ENCODE assay signal across 11 mouse cellular contexts in the genomic region with DNA sequence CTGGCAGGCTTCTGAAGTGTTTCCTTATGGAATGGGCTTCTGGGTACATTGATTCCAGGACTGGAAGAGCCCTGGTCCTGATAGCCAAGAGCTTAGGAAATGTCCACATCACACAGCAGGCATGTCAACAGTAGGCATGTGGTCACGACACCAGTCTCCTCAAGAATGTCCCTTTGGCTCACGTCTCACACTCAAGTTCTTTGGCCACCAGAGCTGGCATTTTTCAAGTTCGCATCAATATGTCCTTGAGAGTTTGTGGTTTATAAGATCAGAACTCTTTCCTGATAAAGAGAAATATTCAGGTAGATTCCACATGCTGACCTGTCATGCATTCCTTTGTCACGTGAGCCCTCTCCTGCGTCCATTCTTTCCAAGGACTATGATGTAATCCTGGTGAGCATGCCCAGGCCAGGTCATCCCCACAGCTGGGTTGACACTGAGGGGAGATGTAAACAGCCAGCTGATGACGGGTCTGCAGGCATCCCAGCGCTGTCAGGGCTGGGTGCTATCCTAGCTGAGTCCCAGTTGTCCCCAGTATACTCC. TPM values are rescaled to one million over a fixed set of nuclear protein-coding genes. Genes with fewer than 3 reads are reported as not detected.
DNase-seq lines count a peak whose midpoint lies in the region; ATAC-seq lines count a peak whose summit lies in the region.
"Had no signal": no experiment of that assay in that cellular context is flagged by ENCODE, and none has a peak within 500 bp of the region (broad histone marks: within the 10 kb centered on the region; RNA-seq: fewer than 3 reads in every experiment).

No protein-coding gene starts in this region.

- no peak for DNase-seq in heart, postnatal 4 days
- DNase-seq in 3T3-L1 (ENCODE audit: low read depth, low spot score) = peak; percentile 25
- no peak for DNase-seq in spleen, postnatal 36 days (ENCODE audit: low spot score in 2 of 2)
- DNase-seq in left cerebral cortex, postnatal 4 days = no peak
- DNase-seq in cerebellum, adult 9-11 months = no peak
- DNase-seq: thymus, postnatal 4 days had no signal

- no peak overlapping the region for H3K9ac ChIP-seq in heart, embryonic 12.5 days
- no peak overlapping the region for H3K9ac ChIP-seq in forebrain, embryonic 16.5 days (replicated peaks; ENCODE audit: low read depth, low read length)
- H3K9ac ChIP-seq in lung, embryonic 15.5 days = no peak overlapping the region
- H3K9ac ChIP-seq: liver, embryonic 14.5 days had no signal

- H3K9me3 ChIP-seq in heart, embryonic 12.5 days (replicated peaks) = no peaks in the 10 kb centered on the region
- H3K9me3 ChIP-seq in forebrain, embryonic 16.5 days (ENCODE audit: control insufficient read depth, low read length) = no peaks in the 10 kb centered on the region
- no peaks in the 10 kb centered on the region for H3K9me3 ChIP-seq in lung, embryonic 15.5 days

- no peaks in the 10 kb centered on the region for H3K27me3 ChIP-seq in heart, embryonic 12.5 days (replicated peaks)
- no peaks in the 10 kb centered on the region for H3K27me3 ChIP-seq in forebrain, embryonic 16.5 days (replicated peaks; ENCODE audit: control insufficient read depth, insufficient read depth, low read length)
- no peaks in the 10 kb centered on the region for H3K27me3 ChIP-seq in lung, embryonic 15.5 days

- 68% methylated on average over 7 of the region's 7 CpGs for WGBS in heart, embryonic 12.5 days
- 83% methylated on average over 7 of the region's 7 CpGs for WGBS in forebrain, embryonic 16.5 days
- 37% methylated on average over 7 of the region's 7 CpGs for WGBS in lung, embryonic 15.5 days

- no peak overlapping the region for H3K4me2 ChIP-seq in heart, embryonic 12.5 days
- no peak overlapping the region for H3K4me2 ChIP-seq in forebrain, embryonic 16.5 days (ENCODE audit: low read length)
- H3K4me2 ChIP-seq in lung, embryonic 15.5 days = no peak overlapping the region

- intact Hi-C loops in left cerebral cortex, postnatal 4 days (cut with DNase I) = no loop called here

- no peak overlapping the region for H3K4me3 ChIP-seq in heart, embryonic 12.5 days
- H3K4me3 ChIP-seq in forebrain, embryonic 16.5 days (replicated peaks; ENCODE audit: low read length) = no peak overlapping the region
- no peak overlapping the region for H3K4me3 ChIP-seq in lung, embryonic 15.5 days

- H3K4me1 ChIP-seq in heart, embryonic 12.5 days (replicated peaks) = peaks cover 11% of the 10 kb centered on the region; the same call in 1 of the 2 replicates
- H3K4me1 ChIP-seq in forebrain, embryonic 16.5 days (replicated peaks; ENCODE audit: control insufficient read depth, insufficient read depth, low read length) = peaks cover 13% of the 10 kb centered on the region
- H3K4me1 ChIP-seq in lung, embryonic 15.5 days = peaks cover 34% of the 10 kb centered on the region

- peak; percentile 52; the same call in 1 of the 2 replicates for ATAC-seq in heart, embryonic 12.5 days (ENCODE audit: insufficient number of reproducible peaks, low FRiP score)
- ATAC-seq in forebrain, embryonic 16.5 days = no peak
- ATAC-seq in lung, embryonic 15.5 days (ENCODE audit: borderline replicate concordance, extremely low read depth, low FRiP score, low TSS enrichment) = peak; percentile 61
- ATAC-seq: intestine, embryonic 16.5 days had no signal

- H3K36me3 ChIP-seq in heart, embryonic 12.5 days = peaks cover 4% of the 10 kb centered on the region
- no peaks in the 10 kb centered on the region for H3K36me3 ChIP-seq in forebrain, embryonic 16.5 days (ENCODE audit: control insufficient read depth, insufficient read depth)
- no peaks in the 10 kb centered on the region for H3K36me3 ChIP-seq in lung, embryonic 15.5 days

- H3K27ac ChIP-seq in heart, embryonic 12.5 days (ENCODE audit: poor library complexity, severe bottlenecking) = no peak overlapping the region
- H3K27ac ChIP-seq in forebrain, embryonic 16.5 days (ENCODE audit: low read length) = peak overlapping the region; percentile 84
- H3K27ac ChIP-seq in lung, embryonic 15.5 days = peak overlapping the region; percentile 83
- H3K27ac ChIP-seq: liver, embryonic 14.5 days had no signal

RNA-seq across cellular contexts. Expression of a gene that starts 40.3 kb away (rescaled TPM):
- polyA plus RNA-seq in heart, embryonic 12.5 days (2016; fragmentation: Nextera tagmentation; extraction: Ambion mirVana) = 16.9 and 20.1 TPM in 2 replicates
- total RNA-seq in heart, postnatal 4 days (2021) = 10 to 100 TPM; 26.2 to 33.5 TPM
- polyA plus RNA-seq in forebrain, embryonic 16.5 days (2015; fragmentation: Nextera tagmentation; extraction: Ambion mirVana) = 9.0 and 10.3 TPM in 2 replicates
- polyA plus RNA-seq in lung, embryonic 15.5 days (2015; fragmentation: Nextera tagmentation; extraction: Ambion mirVana) = 16.5 and 17.5 TPM in 2 replicates
- total RNA-seq in left cerebral cortex, postnatal 4 days (2021) = 10 to 100 TPM; 54.3 to 54.4 TPM

RNA-seq across cellular contexts. Expression of a gene that starts 47.3 kb away (rescaled TPM):
- 27.8 and 30.0 TPM in 2 replicates for polyA plus RNA-seq in heart, embryonic 12.5 days (2016; fragmentation: Nextera tagmentation; extraction: Ambion mirVana)
- total RNA-seq in heart, postnatal 4 days (2021) = 10 to 100 TPM; 17.0 to 19.3 TPM
- 10.5 and 11.6 TPM in 2 replicates for polyA plus RNA-seq in forebrain, embryonic 16.5 days (2015; fragmentation: Nextera tagmentation; extraction: Ambion mirVana)
- polyA plus RNA-seq in lung, embryonic 15.5 days (2015; fragmentation: Nextera tagmentation; extraction: Ambion mirVana) = 29.5 and 32.0 TPM in 2 replicates
- total RNA-seq in left cerebral cortex, postnatal 4 days (2021) = 10 to 100 TPM; 11.0 to 11.9 TPM
